Mouse (Mus musculus): Measurements from ENCODE around the gene 4930518I15Rik.
"Not testable (repeated sequence)": the region's sequence is repeated elsewhere in the genome, so short reads cannot be mapped to it uniquely, and the experiment has no call there.

Gene 4930518I15Rik

DNA sequence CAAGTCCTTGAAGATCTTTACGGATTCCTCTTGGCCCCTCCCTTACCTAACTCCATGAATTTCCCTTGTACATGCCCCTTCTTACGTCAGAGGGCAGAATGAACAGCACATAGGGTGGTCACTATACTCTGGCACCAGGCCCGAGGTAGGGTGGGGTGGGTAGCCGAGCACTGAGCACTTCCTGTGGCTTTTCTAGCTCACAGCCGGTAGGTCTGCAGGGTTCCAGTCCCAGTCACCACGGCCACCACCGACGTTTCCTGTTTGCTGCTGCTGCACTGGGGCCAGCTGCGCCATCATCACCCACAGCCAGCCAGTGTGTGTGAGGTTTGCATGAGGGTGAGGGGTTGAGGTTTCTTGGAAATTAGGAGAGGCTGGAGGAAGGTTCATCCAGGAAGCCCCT, 20.0 kb upstream of the 4930518I15Rik start:
- no peak for DNase-seq (ENCODE audit: low spot score)

DNA sequence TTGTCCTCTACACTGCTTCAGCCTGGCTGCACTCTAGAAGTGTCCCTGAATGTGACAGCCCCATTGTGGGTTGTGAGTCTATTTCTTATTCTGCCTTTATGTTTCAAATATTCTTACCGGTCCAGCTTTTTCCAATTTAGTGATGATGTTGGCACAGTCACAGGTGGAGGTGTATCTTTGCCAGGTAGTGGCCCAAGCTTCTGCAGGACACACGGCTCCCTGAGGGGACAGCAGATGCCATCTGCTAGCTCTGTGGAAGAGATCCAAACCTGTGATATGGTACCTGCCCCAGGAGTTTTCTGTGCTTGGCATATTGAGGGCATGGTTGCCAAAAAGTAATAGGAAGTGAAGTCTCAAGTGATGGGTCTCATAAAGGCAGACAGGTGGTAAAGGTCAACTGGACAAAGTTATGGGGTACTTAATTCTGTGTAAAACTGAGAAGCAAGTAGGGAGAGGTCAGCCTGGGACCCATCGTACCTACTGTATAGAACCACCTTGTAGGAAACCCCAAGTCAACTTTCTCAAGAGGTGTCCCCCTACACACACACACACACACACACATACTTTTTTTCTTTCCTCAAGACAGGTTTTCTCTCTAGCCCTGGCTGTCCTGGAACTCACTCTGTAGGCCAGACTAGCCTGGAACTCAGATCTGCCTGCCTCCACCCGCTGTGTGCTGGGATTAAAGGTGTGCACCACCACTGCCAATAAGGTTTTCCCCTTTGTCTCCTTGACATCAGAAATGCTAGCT, 17.2 kb upstream of the 4930518I15Rik start:
- DNase-seq (ENCODE audit: low spot score) = no peak

DNA sequence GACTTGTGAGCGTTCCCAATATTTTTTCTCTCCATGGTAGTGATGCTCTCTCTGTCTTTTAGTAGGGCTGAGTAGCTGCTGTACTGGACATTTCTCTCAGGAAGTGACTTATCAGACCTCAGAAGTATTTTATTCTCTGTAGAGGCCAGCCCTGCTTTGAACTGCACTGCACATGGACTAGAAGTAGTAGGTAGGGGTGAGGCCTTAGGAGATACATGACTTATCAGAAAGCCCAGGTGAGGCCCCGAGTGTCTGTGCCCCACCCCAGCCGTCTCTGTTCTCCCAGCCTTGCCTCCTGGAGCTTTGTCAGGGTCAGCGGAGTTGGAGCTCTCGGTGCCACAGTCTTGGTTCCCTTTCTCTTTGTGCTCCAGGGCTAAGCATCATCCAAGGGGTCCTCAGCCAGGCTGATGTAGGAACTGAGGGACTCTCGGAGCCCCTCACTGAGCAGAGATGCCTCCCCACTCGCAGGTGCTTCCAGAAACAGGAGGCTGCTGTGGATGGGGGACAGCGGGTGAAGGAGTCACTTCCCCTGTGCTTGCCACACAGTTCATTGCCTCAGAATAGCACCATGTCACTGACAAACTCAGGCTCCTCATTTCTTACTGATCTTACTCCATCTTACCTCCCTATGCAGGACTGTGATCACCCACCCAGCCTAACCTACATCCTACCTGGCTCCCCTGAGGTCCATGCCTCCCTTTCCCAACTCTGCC, 16.5 kb upstream of the 4930518I15Rik start:
- DNase-seq (ENCODE audit: low spot score) = no peak

DNA sequence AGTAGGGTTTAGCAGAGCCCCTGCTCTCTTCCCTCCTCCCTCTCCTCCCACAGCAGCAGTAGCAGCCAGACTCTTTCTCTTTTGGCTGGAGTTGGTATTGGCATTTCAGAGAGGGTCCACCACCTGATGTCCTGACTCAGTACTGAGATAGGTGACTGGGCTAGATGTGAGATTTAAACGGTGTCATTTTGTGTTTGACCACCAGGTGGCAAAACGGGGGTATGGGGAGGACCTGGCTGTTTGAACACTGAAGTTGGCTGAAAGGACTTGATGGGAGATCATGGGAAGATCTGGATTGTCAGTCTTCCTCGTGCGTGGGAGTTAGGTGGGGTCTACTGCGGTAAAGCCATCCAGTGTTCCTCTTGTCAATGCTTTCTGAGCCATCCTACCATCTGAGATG, 15.9 kb upstream of the 4930518I15Rik start:
- no peak for DNase-seq (ENCODE audit: low spot score)

DNA sequence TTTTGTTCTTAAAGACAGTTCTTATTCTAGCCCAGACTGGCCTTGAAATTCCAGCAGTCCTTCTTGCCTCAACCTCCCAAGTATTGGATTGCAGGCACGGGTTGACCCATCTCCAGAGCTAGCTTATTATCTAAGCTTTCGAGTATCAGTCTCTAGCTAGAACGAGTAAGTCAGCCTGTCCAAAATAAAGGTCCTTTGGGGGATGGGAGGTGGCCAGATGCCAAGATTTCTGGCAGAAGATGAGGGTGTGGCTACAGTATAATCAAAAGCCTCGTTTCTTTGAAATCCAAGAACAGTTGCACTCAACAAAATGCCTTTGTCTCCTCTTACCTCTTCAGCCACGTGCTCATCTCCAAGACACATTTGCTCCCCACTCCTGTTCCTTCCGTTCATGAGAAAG, 12.8 kb upstream of the 4930518I15Rik start:
- no peak for DNase-seq (ENCODE audit: low spot score)

DNA sequence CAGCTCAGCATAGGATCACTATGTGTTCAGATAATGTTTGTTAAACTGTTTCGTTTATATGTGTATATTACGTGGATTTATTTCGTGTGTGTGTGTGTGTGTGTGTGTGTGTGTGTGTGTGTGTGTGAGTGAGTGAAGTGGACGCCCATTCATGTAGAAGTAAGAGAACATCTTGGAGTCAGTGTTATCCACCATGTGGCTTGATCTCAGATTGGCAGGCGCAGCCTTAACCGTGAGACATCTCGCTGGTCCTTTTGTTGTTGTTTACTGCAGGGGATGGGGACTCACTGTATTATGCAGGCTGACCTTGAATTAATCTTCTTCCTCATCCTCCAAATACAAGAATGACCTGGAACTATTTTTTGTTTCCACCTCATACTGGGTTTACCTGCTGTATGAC, 11.8 kb upstream of the 4930518I15Rik start:
- DNase-seq (ENCODE audit: low spot score) = no peak

DNA sequence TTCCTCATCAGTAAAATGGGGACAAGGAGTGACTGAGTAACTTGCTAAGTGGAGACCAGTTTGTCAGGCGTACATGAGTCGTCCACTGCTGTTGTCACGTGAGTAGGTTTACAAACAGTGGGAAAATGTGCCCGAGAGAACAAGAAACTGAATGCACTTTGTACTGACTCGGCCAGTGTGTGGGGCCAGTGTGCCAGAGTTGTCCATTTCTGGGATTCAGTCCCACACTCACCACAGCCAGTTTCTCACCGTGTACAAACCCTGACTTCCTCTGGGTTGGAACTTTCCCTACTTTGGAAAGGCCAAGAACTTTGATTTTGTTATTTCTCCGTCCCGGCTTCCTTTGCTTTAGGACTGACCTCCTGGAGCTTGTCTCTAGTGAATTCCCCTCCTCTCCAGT, 11.2 kb upstream of the 4930518I15Rik start:
- no peak for DNase-seq (ENCODE audit: low spot score)

DNA sequence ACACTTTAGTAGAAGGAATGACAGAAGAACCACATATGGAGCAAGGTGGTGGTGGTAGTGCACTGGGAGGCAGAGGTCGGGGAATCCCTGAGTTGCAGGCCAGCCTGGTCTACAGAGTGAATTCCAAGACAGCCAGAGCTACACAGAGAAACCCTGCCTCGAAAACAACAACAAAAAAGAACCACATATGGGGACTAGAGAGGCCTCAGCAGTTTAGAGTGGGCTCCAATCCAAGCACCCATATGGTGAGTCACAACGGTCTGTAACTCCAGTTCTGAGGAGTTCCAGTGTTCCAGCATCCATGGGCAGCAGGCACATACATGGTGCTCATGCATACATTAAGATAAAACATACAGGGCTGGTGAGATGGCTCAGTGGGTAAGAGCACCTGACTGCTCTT, 6.7 kb upstream of the 4930518I15Rik start:
- DNase-seq (ENCODE audit: low spot score) = no peak

DNA sequence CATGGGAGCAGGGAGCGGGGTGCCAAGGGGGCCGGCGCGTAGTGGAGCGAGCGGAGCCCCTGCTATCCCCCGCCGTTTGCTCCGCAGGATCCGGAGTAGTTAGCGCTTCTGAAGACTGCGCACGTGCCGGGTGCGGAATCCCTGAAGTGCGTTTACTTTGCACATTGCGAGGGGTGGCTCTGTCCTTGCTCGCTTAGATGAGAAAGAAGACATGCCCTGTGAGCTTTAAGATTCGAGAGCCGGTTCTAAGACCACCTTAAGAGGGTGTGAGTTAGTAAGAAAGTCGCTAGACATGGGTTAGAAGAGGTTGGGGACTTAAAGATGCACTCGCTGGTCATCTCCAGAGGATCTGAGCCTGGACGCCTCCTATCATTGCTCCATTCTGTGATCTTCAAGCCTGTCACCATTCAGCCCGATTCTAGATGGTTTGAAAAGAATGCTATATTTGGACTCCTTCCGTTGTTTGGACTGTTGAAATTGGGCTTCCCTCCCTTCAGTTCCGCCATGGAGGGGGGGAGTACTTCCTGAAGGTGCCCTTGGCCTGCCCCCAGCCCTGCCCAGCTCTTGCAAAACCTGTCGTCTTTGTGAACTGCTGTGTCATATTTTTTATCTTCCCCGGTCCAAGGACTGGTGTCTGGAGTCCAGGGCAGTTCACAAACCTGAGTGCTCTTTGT, 5.9 kb upstream of the 4930518I15Rik start:
- no peak for DNase-seq (ENCODE audit: low spot score)

DNA sequence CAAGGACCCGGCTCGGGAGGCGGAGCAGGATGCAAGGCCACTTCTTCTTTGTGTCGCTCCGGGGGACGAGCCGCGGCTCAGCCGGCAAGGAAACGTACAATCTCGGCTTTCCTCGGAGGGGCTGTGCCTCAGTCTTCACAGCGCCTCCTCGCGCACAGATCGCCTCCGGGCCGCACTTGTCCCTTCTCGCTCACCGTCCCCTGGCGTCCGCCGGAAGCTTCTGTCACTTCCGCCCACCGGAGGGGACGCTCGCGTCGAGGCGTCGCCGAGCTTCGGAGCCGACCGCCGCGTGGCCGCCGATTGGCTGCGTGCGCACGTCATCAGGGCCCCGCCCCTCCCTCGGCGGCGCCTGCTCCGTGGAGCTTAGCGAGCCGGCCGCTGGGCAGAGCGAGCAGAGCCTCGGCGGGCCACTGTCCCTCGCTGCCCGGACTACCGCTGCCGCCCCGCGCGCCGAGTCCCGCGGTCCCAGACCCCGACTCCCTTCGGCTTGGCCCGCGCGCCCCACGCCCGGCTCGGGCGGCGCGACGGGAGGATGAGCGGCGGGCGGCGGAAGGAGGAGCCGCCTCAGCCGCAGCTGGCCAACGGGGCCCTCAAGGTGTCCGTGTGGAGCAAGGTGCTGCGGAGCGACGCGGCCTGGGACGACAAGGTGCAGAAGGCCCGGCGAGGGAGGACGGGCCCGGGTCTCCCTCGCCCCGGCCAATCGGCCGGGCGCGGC, 5.2 kb upstream of the 4930518I15Rik start, which contains the start of gene Rab5if:
TSS of gene Rab5if (plus strand) at position 357 of the 715 bp plus-strand sequence.
- DNase-seq (ENCODE audit: low spot score) = peak; percentile 94

DNA sequence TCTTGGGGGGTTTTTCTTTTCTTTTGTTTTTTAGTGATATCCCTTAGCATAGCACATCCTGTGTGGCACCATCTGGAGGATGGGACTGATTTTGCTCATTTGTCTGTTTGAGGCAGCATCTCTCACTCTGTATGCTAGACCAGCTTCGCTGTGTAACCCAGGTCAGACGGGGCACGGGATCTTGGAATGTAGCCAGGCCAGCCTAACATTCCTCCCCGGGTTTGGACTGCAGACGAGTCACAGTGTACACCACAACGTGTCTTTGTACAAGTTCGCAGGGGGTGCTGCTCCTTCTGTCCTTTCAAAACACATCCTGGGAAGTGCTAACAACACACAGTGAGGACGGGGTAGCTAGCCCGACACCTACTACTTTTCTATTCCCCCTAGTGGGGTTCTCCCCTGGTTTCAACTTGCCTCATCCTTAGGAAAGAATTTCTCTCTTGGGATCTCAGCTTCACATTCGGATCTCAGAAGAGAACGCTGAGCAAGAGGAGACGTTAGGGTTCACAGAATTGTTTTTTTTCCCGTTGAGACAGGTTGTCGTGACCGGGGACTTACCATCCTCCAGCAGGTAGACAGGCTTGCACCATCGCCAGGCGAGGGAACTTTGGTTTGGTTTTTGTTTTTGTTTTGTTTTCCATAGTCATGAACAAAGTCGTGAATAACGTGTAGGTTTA, 4.4 kb upstream of the 4930518I15Rik start:
- no peak for DNase-seq (ENCODE audit: low spot score)

DNA sequence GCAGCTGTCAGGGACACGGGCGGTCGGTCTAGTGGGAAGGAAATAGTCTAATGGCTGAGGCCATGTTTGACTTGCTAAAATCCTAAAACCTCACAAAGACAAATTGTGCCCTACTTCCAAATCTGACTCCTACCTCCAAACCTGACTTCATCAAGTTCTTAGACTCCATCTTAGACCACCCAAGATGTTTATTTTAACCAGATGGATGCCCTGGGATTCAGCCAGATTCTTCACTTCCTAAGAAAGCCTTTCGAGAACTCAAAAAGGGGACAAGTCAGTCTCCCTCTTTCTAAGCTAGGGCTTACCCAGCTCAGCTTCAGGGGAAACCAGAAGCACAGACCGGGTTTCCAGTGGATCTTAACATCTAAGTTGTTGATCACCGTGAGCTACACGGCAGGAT, 925 bp upstream of the 4930518I15Rik start:
- DNase-seq (ENCODE audit: low spot score) = no peak

DNA sequence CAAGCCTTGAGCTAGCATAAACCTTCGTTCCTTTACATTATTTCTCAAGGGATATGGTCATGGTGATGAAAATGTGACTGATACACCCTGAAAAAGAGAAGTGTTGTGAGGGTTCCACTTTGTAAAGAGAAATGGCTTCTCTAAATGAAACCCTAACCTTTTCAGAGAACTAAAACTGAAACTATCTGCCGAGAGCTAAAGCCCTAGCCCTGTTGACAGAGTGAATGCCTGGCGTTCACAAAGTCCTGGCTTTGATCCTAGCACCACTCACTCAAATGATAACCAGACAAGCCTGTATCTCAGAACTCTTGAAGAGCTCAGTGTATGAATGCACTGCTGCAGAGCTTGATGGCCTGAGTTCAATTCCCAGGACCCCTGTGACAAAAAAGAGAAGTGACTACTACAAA, 358 bp downstream of the 4930518I15Rik start:
- DNase-seq (ENCODE audit: low spot score) = no peak

DNA sequence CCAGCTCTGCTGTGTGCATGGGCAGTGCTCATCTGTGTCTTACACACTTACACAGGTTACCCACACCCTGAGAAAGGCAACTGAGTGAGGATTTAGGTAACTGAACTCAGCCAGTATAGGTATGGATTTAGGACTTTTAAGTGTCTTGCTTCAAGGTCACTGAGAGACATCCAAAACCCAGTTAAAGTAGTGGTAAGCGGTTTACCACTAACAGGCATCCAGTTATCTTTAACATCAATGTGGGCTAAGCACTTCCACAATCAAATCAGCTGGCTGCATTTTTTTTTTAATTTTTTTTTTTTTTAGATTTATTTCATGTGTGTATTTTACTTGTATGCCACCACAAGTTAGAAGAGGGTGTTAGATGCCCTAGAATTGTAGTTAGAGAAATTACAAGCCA, 1.4 kb downstream of the 4930518I15Rik start:
- no peak for DNase-seq (ENCODE audit: low spot score)

DNA sequence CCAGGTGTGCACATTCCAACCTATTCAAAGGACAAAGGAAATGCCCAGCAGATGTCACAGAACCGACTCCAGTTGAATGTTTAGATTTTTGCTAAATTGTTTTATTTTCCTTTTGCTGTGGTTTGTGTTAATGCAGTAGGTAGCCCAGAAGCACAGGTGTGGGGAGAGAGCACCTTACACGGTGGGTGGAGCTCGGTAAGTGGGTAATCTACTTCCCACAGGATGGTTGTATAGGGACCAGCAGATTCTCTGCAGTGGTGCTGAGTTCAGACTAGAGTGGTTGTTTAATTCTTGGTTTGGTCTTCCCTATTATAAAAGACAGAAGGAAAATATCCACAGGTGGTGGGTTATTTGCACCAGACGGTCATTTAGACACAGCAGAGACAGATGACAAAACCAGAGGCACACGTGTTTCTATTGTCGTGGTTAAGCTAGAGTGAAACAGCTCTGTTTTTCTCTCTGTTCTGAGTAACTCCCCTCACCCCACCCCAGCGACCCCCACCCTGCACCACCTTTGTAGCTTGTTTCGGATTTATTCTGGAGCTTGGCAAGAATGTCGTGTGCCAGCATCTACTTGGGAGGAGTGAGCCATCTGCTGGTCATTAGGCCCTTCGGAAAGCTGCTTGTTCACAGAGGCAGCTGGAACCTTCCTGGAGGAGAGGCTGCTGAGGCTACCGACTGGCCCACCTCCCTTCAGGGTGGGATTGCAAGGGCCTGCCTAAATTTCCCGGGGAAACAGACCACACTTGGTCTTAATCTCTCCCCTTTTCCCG, 3.6 kb downstream of the 4930518I15Rik start:
- not testable (repeated sequence) for DNase-seq (ENCODE audit: low spot score)

DNA sequence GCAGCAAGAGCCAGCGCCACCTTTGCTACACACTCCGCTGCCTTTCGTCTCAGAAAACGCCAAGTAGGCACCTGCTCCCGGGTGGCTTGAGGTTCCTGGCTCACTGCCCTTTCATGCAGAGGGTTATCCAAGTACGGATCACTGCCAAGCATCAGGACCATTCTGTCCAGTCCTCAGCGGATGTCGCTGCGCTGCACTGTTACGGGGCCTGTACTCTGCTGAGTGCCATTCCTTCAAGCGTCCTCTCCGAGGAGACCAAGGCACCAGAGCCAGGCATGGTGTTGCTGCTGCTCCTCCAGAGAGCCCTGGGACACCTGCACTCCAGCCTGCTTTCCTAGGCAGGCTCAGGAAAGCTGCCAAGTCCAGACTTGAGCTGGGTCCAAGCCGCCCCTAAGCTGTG, 4.2 kb downstream of the 4930518I15Rik start:
- DNase-seq (ENCODE audit: low spot score) = not testable (repeated sequence)

DNA sequence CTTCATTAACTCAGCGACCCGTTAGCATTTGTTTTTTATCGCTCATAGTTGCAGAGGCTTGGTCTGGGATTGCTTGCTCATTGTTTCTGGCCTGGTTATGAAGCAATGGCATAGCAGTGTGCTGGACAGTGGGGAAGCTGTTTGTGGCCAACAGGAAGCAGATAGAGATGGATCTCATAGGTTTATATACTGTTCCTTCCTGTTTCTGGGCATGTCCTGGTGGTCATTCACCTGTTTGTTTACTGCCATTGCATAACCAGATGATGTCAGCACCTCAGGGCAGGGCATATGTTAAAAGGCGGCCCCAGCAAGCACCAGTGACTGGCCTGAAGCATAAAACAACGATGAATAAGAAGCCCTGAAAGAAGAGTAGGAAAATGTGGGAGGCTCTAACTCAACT, 7.2 kb downstream of the 4930518I15Rik start:
- DNase-seq (ENCODE audit: low spot score) = no peak

DNA sequence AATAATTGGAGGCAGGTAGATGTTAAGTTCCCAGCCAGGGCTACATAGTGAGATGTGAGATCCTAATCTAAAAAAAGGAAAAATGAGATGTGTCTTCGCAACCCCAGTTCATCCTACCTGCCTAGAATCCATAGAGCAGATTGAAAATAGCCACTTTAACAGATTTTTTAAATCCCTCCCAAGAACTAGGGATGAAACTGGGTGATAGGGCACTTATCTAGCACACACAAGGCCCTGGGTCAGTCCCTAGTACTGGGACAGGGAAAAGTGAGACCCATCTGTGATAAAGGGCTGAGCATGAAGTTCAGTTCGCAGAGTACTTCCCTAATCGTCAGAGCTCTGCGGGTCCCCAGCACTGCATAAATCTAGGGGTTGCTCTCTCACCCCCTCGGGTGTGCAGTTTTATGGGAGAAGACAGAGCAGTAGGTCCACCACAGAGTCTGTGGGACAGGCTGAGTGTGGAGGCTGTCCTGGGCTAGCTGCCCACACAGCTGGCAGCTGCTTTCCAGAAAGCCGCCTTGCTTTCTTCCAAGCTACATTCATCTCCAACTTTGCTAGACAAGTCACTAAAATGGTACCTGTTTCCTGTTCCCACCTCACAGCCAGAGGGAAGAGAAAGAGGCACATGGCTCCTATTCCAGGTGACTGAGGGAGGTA, 9.1 kb downstream of the 4930518I15Rik start:
- no peak for DNase-seq (ENCODE audit: low spot score)

DNA sequence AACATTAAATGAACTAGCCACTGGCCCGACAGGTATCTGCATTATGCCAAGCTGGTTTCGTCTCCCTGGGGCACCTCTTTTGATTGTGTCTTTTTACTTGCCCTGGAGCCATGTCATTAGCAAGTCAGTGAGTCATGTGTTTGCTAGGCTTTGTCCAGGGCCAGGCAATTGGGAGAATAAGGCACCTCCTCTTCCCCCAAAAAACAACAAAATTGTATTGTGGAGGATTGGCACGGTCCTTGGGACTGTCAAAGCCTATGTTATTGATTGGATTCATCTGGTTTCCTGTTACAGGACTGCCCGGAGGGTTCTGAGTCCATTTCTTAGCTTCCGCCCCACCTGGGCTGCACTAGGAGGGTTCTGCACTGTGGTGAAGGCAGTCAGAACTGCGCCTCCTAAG, 10.1 kb downstream of the 4930518I15Rik start:
- DNase-seq (ENCODE audit: low spot score) = no peak

DNA sequence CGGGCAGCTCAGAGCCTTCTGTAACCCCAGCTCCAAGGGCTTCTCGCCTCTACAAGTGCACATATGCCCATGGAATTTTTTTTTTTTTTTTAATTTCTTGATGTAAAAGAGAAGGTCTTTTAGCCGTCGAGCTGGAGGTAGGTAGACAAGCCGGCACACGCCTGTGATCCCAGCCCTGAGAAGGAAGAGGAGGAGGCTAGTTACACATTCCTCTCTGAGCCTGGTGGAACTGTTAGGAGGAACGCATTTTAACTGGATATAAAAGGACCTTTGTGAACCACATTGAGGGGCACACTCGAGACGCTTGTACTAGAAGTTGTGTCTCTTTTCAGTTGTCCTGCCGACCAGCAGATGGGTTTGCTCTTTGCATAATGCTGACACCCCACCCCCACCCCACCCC, 13.0 kb downstream of the 4930518I15Rik start:
- DNase-seq (ENCODE audit: low spot score) = no peak

DNA sequence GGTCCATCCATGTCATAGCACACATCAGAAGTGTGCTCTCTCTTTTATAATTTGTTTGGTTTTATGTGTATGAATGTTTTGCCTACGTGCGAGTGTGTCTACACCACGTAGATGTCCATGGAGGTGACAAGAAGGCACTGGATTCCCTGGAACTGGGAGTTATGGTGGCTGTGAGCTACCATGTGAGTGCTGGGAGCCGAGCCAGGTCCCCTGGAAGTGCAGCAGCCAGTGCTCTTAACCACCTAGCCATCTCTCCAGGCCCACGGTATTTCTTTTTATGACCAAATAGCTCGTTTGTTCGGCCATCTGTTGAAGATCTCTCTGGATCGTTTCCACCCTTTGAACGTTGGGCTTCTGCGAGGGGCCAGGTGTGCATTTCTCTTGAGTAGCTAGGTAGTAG, 14.4 kb downstream of the 4930518I15Rik start:
- no peak for DNase-seq (ENCODE audit: low spot score)

All from left cerebral cortex, adult 11 months (tissue).